Mouse (Mus musculus) lung, embryonic 15.5 days (tissue): ENCODE results near the gene Fbxl15. TPM values are rescaled to one million over a fixed set of nuclear protein-coding genes. Genes with fewer than 3 reads are reported as not detected.

Source experiments
- ATAC-seq: fragments of 200-750 bp; cut with Nextera tagmentation; 2 replicates; pipeline ENCODE4 v1.8.0; 2017; ENCODE audit warnings: moderate number of reproducible peaks, borderline replicate concordance; ENCODE audit not compliant: low FRiP score, low TSS enrichment; ENCODE audit errors: extremely low read depth
- H3K27ac ChIP-seq: fragments of 300-500 bp; sonication (generic); 2 replicates; pipeline ENCODE4 v1.5.1; 2015; ENCODE audit warnings: moderate library complexity, mild to moderate bottlenecking, inconsistent platforms
- H3K27me3 ChIP-seq: fragments of 300-500 bp; sonication (generic); 2 replicates; pipeline ENCODE4 v1.6.1; 2015; ENCODE audit warnings: inconsistent platforms
- H3K36me3 ChIP-seq: fragments of 300-500 bp; sonication (generic); 2 replicates; pipeline ENCODE4 v1.6.1; 2015; ENCODE audit warnings: inconsistent platforms
- H3K4me1 ChIP-seq: fragments of 300-500 bp; sonication (generic); 2 replicates; pipeline ENCODE4 v1.6.1; 2015; ENCODE audit warnings: inconsistent platforms
- H3K4me2 ChIP-seq: fragments of 300-500 bp; sonication (generic); 2 replicates; pipeline ENCODE4 v1.6.1; 2015; ENCODE audit warnings: inconsistent platforms, mild to moderate bottlenecking, moderate library complexity
- H3K4me3 ChIP-seq: fragments of 300-500 bp; sonication (generic); 2 replicates; pipeline ENCODE4 v1.5.1; 2015; ENCODE audit warnings: mild to moderate bottlenecking, inconsistent platforms
- H3K9ac ChIP-seq: fragments of 300-500 bp; sonication (generic); 2 replicates; pipeline ENCODE4 v1.6.1; 2015; ENCODE audit warnings: inconsistent platforms
- H3K9me3 ChIP-seq: fragments of 300-500 bp; sonication (generic); 2 replicates; pipeline ENCODE4 v1.6.1; 2016; ENCODE audit warnings: inconsistent platforms
- WGBS: fragments of 180-500 bp; shearing (Covaris S2); methylation state at CpG from one replicate; pipeline ENCODE4 v1.1.7; 2015; 5-methylcytosine and 5-hydroxymethylcytosine counted together
- polyA plus RNA-seq: library from polyadenylated mRNA; unstranded; fragments of >200 nt; fragmentation: Nextera tagmentation; extraction: Ambion mirVana; gene quantifications from 2 replicates; pipeline ENCODE4 v1.2.1, GENCODE M21; 2015

Fbxl15 gene
- polyA plus RNA-seq, 1 experiment from 2014 or later = 14.2 TPM

DNA sequence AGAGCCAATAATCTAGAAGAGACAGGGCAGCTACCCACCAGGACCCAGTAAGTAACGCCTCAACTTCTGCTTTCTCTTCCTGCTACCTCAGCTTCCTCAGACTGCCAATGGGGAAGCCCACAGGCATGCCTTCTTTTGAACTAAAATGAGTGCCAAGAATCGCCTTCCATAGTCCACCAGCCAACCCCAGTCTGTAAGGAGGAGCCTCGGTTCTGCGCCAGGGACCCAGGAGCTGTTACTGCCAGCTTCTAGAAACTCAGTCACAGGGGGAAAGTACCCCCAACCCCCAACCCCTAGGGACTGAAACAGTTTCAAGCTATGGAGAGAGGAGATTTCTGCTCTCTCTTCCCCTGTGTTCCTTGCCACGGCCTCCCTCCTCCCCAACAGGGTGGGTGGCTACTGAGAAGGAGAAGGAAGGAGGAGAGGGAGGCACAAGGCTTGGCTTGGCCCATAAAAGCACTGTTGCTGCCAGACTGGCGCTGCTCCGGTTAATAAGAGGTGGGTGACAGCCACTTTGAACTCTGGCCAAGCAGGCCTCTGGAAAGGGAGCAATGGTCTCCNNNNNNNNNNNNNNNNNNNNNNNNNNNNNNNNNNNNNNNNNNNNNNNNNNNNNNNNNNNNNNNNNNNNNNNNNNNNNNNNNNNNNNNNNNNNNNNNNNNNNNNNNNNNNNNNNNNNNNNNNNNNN is 11.4 kb downstream of the Fbxl15 start:
- Histone ChIP-seq H3K36me3 (no peaks in the 10 kb centered on the region), H3K4me1 (peaks cover 23% of the 10 kb centered on the region), H3K27me3 (peaks cover 3% of the 10 kb centered on the region; the same call in 1 of the 2 replicates), H3K9ac (no peak overlapping the region), H3K4me3 (peak overlapping the region; percentile 85; the same call in 1 of the 2 replicates), H3K9me3 (no peaks in the 10 kb centered on the region), H3K27ac (peak overlapping the region; percentile 41), H3K4me2 (peak overlapping the region; percentile 47)
- 58% methylated on average over 7 of the region's 7 CpGs for WGBS
- ATAC-seq = peak; percentile 12; the same call in 1 of the 2 replicates

DNA sequence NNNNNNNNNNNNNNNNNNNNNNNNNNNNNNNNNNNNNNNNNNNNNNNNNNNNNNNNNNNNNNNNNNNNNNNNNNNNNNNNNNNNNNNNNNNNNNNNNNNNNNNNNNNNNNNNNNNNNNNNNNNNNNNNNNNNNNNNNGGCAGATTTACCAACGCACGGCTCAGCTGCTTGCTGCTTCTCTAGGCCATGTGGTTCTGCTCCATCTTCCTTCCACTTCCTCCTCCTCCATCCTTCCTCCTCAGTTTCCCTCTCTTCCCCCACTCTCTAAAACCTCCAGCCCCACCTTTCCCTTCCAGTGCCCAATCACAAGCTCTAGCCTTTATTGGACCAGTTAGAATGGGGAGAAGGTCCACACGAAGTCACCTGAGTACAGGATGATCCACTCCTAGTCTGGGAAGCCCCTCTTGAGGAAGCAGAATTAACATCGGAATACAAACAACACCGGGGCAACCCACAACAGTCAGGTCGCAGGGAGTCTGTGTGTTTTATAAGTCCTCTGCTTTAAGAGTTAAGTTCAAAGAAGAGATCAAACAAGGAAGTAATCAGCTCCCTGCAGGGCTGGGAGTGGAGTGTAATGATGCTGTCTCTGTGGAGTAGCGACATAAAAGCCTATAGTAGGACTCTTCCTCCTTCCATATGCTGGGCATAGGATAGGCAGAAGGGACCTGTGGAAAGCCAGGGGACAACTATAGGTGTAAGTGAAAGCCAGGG is 16.9 kb downstream of the Fbxl15 start:
- Histone ChIP-seq H3K4me3 (no peak overlapping the region), H3K4me2 (no peak overlapping the region), H3K27ac (no peak overlapping the region), H3K9ac (no peak overlapping the region), H3K36me3 (no peaks in the 10 kb centered on the region), H3K27me3 (peaks cover 6% of the 10 kb centered on the region; the same call in 1 of the 2 replicates), H3K4me1 (peaks cover 14% of the 10 kb centered on the region), H3K9me3 (no peaks in the 10 kb centered on the region)
- ATAC-seq = no peak
- 16% methylated on average over 7 of the region's 7 CpGs for WGBS

DNA sequence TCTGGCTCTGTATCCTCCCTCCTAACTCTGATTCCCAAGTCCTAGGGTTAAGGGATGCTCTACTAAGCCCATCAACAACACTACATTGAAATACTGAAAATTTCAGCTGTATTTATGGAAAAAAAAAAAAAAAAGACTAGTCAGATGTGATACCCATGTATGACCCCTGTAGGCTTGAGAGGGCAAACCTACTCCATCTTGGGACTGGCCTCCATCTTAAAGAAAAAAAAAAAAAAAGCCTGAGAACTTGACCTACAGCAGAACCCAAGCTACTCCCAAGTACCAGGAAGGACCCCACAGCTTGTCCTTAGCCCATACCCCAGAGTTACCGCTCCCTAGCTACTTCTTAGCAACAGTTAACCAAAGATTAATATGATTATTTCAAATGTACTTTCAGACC is 19.2 kb downstream of the Fbxl15 start:
- Histone ChIP-seq H3K4me1 (peaks cover 20% of the 10 kb centered on the region), H3K9ac (no peak overlapping the region), H3K27me3 (peaks cover 6% of the 10 kb centered on the region; the same call in 1 of the 2 replicates), H3K27ac (no peak overlapping the region), H3K4me3 (no peak overlapping the region), H3K9me3 (no peaks in the 10 kb centered on the region), H3K36me3 (no peaks in the 10 kb centered on the region), H3K4me2 (no peak overlapping the region)
- 91% methylated on average over 1 of the region's 1 CpGs for WGBS
- ATAC-seq = no peak

DNA sequence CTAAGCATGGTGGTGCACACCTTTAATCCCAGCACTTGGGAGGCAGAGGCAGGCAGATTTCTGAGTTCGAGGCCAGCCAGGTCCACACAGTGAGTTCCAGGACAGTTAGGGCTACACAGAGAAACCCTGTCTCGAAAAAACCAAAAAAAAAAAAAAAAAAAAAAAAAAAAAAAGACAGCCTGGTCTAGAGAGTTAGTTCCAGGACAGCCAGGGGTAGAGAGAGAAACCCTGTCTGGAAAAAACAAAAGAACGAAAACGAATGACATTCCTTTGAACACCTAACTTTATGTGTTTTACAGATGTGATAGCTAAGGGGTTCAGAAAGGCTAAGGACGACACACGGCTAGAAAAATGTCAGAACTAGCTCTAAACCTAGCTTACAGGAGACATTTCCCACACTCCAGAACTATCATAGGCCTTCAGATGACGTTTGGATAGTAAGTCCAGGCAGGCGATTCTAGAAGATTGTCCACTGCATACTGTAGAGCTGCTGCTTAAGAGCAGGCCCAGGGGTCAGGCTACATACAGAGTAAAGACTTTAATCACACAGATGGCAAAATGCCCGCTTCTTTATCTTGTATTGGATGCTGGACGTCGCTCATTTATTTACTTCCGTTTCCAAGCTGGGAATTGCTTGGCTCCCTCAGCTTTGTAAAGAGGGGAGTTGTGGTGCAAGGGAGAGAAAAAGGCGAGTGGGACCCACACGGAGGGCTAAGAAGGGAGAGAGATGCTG is 20.1 kb downstream of the Fbxl15 start:
- Histone ChIP-seq H3K9ac (peak overlapping the region; percentile 68), H3K36me3 (no peaks in the 10 kb centered on the region), H3K27me3 (peaks cover 6% of the 10 kb centered on the region; the same call in 1 of the 2 replicates), H3K4me2 (peak overlapping the region; percentile 91), H3K9me3 (no peaks in the 10 kb centered on the region), H3K4me3 (peak overlapping the region; percentile 62), H3K4me1 (peaks cover 20% of the 10 kb centered on the region), H3K27ac (peak overlapping the region; percentile 80)
- 28% methylated on average over 14 of the region's 14 CpGs for WGBS
- no peak; the same call in 1 of the 2 replicates for ATAC-seq

DNA sequence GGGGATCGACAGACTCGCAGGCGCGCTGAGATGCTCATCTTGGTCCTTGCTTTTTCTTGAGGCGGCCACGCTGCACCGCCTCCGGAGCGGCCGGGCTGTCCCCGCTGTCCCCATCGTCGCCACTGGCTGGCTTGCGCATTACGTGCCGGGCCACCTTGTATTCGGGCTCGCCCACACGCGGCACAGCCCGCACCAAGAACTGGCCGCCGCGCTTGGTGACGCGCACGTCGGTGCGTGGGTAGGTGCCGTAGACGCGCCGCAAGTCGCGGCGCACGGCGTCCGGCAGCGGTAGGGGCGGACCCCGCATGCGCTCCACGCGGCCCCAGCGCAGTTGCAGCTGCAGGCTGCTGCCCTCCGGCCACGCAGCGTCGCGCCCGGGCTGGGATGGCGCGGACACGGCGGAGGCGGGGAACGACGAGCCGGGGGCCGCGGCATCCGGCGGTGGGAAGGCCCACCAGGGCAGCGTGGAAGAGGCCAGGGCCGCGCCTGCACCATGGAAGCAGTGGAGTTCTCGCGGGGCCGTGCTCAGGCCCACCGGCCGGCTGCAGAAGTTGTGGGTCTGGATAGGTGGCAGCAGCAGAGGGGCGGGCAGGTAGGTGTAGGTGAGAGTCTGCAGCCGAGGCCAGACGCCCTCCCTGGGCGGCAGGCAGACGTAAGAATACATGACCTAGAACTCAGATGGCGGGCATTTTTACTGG is 20.9 kb downstream of the Fbxl15 start:
- H3K4me2 ChIP-seq = peak overlapping the region; percentile 91
- 0 out of 2 replicates have a peak, but pooled peaks cover 3% of the 10 kb centered on the region for H3K27me3 ChIP-seq
- peak; percentile 83 for ATAC-seq
- peaks cover 20% of the 10 kb centered on the region for H3K4me1 ChIP-seq
- peak overlapping the region; percentile 80 for H3K27ac ChIP-seq
- under 1% methylated on average over 78 of the region's 78 CpGs for WGBS
- peak overlapping the region; percentile 62 for H3K4me3 ChIP-seq
- H3K9me3 ChIP-seq = no peaks in the 10 kb centered on the region
- H3K36me3 ChIP-seq = no peaks in the 10 kb centered on the region
- peak overlapping the region; percentile 68 for H3K9ac ChIP-seq

DNA sequence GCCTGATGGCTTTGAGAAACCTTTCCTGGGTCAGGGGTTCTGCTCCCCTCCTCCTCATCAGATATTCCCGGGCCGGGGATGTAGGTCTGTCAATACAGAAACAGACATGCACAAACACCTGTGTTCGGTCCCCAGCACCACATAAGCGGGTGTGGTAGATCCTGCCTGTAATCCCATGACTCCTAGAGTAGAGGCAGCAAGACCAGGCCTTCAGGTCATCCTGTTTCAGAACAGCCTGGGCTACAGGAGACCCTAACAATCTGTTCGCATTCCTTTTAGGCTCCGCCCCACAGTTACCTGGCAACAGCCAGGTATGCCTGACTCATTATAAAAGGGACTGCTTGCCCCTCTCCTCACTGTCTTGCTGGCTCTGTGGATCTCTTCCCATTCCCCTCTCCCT is 21.6 kb downstream of the Fbxl15 start:
- WGBS = 26% methylated on average over 6 of the region's 6 CpGs
- peak overlapping the region; percentile 80 for H3K27ac ChIP-seq
- H3K9me3 ChIP-seq = no peaks in the 10 kb centered on the region
- H3K4me2 ChIP-seq = peak overlapping the region; percentile 91
- H3K4me3 ChIP-seq = peak overlapping the region; percentile 62
- 0 out of 2 replicates have a peak, but pooled peaks have one; percentile 12 for ATAC-seq
- H3K9ac ChIP-seq = peak overlapping the region; percentile 68
- H3K27me3 ChIP-seq = 0 out of 2 replicates have a peak, but pooled peaks cover 3% of the 10 kb centered on the region
- no peaks in the 10 kb centered on the region for H3K36me3 ChIP-seq
- H3K4me1 ChIP-seq = peaks cover 20% of the 10 kb centered on the region

DNA sequence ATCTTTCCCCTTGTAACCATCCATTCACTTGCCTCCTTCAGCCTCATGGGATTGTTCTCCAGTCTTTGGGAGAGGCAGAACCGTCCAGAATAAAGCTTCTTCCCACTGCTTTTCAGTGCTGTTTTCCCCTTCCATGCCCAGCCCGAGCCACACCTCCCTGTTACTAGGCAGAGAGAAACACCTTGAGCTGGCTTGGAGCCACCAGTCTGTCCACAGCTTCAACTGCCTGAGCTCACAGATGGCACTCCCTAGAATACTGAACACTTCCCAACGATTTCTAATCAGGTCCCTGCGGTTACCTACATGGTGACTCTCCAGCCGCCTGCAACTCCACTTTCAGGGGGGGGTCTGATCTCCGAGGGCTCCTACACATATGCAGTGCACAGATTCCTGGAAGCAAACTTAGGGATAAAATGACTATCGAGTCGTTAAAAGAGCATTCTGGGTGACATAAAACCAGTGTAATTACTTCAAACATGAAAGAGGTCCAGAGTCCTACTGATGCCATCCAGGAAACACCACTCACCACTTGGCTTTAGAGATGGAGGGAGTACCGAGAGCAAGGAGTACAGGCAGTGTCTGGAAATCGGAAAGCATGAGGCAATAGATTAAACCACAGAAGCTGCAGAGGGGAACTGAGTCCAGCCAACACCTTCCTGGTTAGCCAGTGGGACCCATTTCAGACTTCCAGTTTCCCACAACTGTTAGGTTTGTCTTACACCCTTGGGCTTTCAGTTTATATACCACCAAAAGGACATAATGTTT is 22.4 kb downstream of the Fbxl15 start, which contains the start of gene 2310034G01Rik:
Gene 2310034G01Rik (minus strand): TSS at position 135 of the 765 bp plus-strand sequence.
- Histone ChIP-seq H3K36me3 (no peaks in the 10 kb centered on the region), H3K9me3 (no peaks in the 10 kb centered on the region), H3K4me3 (peak within 1 kb of the TSS; percentile 62), H3K27me3 (no peaks in the 10 kb centered on the region), H3K4me1 (peaks cover 20% of the 10 kb centered on the region), H3K9ac (peak within 1 kb of the TSS; percentile 68), H3K27ac (peak within 1 kb of the TSS; percentile 80), H3K4me2 (peak within 1 kb of the TSS; percentile 91)
- no peak for ATAC-seq
- WGBS = 55% methylated on average over 10 of the region's 10 CpGs

DNA sequence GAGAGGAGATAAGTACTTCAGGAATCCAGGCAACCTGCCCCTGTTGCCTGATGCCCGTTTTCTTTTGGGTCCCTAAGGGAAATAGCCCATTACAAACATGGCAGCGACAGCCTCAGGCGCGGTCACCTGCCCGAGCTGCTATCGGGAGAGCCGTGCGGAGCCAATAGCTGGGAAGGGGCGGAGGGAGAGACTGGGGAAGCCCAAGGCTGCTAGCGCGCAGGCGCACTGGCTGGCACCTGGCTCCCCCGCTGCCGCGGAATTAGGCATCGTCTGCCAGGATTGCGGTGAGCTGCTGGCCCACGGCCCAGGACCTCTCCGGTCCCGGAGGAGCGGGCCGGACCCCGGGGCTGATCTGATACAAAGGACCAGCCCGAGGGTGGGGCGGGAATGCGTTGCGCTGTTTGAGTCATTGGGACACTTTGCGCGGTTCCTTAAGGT is 28.7 kb downstream of the Fbxl15 start:
- peaks cover 18% of the 10 kb centered on the region; the same call in 1 of the 2 replicates for H3K27me3 ChIP-seq
- under 1% methylated on average over 29 of the region's 29 CpGs for WGBS
- peak overlapping the region; percentile 67; the same call in 1 of the 2 replicates for H3K27ac ChIP-seq

DNA sequence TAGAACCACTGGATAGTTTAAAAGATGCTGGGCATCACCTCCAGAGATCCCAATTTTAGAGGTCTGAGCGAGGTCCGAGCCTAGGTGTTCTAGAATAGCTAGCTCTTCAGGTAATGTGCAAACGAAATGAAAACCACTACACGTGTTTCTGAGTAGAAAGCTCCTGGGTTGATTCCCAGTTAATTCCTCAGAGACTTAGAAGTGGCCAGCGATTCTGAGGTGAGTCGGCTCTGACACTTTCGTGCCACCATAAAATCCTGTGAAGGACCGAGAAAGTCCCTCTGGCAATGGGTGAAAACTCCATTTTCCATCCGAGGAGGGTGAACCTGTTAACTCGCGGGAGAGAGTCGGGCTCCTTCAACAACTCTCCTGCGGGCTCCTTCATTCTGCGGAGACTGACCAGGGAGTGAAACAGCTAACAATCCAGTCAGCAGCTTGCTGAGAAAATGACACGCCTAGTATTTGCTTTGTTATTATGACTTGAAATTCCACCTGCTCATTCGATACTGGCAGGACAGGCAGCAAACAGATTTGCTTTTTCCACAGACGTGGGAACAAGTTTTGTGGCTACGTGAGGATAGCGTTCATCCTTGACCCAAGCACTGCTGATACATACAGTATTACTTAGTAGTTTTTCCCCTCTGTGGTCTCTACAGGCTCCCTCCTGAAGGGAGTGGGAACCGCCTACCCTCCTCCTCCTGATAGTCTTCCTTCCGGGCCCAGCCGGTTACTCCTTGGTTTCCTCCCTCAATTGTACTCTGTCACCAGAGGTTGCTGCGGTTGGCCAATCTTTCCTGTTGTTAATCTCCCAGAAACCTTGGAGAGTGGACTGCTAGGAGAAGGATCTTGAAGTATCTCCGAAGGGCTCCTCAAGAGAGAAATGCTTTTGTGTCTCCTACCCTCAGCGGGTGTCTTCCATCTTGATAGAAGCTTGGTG is 29.6 kb downstream of the Fbxl15 start:
- H3K4me3 ChIP-seq = peak overlapping the region; percentile 51
- ATAC-seq = no peak
- H3K27ac ChIP-seq = peak overlapping the region; percentile 67
- H3K4me1 ChIP-seq = peaks cover 15% of the 10 kb centered on the region; the same call in 1 of the 2 replicates
- H3K27me3 ChIP-seq = peaks cover 18% of the 10 kb centered on the region; the same call in 1 of the 2 replicates
- H3K9me3 ChIP-seq = no peaks in the 10 kb centered on the region
- WGBS = 18% methylated on average over 25 of the region's 25 CpGs
- peak overlapping the region; percentile 80 for H3K4me2 ChIP-seq
- H3K36me3 ChIP-seq = no peaks in the 10 kb centered on the region
- H3K9ac ChIP-seq = peak overlapping the region; percentile 42

More for the DNA sequence above, 28.7 kb downstream of the Fbxl15 start:
- ATAC-seq = peak; percentile 82; the same call in 1 of the 2 replicates
- Histone ChIP-seq H3K4me1 (peaks cover 15% of the 10 kb centered on the region; the same call in 1 of the 2 replicates), H3K9ac (peak overlapping the region; percentile 42), H3K4me3 (peak overlapping the region; percentile 51), H3K9me3 (no peaks in the 10 kb centered on the region), H3K36me3 (no peaks in the 10 kb centered on the region), H3K4me2 (peak overlapping the region; percentile 80)
